Mouse (Mus musculus) intestine, embryonic 14.5 days (tissue): ENCODE measurements around the gene Popdc3. TPM values are rescaled to one million over a fixed set of nuclear protein-coding genes. Genes with fewer than 3 reads are reported as not detected.
A peak's percentile ranks its signal among the peaks of the same experiment; 100 is the strongest.
"Not testable (repeated sequence)": the region's sequence is repeated elsewhere in the genome, so short reads cannot be mapped to it uniquely, and the experiment has no call there.

Experiments used
- ATAC-seq: fragments of 200-750 bp; cut with Nextera tagmentation; replicated peaks from 2 replicates; pipeline ENCODE4 v1.8.0; 2017; ENCODE audit warnings: low read depth, moderate number of reproducible peaks, moderate TSS enrichment, moderate library complexity; ENCODE audit not compliant: low FRiP score, low TSS enrichment
- DNase-seq: peaks from one replicate; pipeline ENCODE4 v3.0.0-alpha.2; 2018; ENCODE audit warnings: low spot score
- H3K27ac ChIP-seq: fragments of 300-500 bp; sonication (generic); 2 replicates; pipeline ENCODE4 v1.5.1; 2014; ENCODE audit warnings: low read depth, mild to moderate bottlenecking, control low read depth
- H3K27me3 ChIP-seq: fragments of 300-500 bp; sonication (generic); replicated peaks from 2 replicates; pipeline ENCODE4 v1.6.1; 2014; ENCODE audit warnings: low read length, control low read depth; ENCODE audit not compliant: control insufficient read depth, insufficient read depth
- H3K36me3 ChIP-seq: fragments of 300-500 bp; sonication (generic); 2 replicates; pipeline ENCODE4 v1.6.1; 2014; ENCODE audit warnings: low read length, control low read depth; ENCODE audit not compliant: control insufficient read depth, insufficient read depth
- H3K4me1 ChIP-seq: fragments of 300-500 bp; sonication (generic); replicated peaks from 2 replicates; pipeline ENCODE4 v1.6.1; 2014; ENCODE audit warnings: low read length, control low read depth, mixed read lengths; ENCODE audit not compliant: control insufficient read depth, insufficient read depth
- H3K4me2 ChIP-seq: fragments of 300-500 bp; sonication (generic); 2 replicates; pipeline ENCODE4 v1.6.1; 2014; ENCODE audit warnings: low read length
- H3K4me3 ChIP-seq: fragments of 300-500 bp; sonication (generic); 2 replicates; pipeline ENCODE4 v1.5.1; 2014; ENCODE audit warnings: low read depth, low read length, control low read depth, mixed read lengths
- H3K9ac ChIP-seq: fragments of 300-500 bp; sonication (generic); 2 replicates; pipeline ENCODE4 v1.6.1; 2014; ENCODE audit warnings: mild to moderate bottlenecking, low read length
- H3K9me3 ChIP-seq: fragments of 300-500 bp; sonication (generic); 2 replicates; pipeline ENCODE4 v1.6.1; 2016; ENCODE audit warnings: low read length, control low read depth; ENCODE audit not compliant: control insufficient read depth
- WGBS: fragments of 180-500 bp; shearing (Covaris S2); extraction: QIAGEN DNeasy Blood & Tissue Kit; methylation state at CpG from one replicate; pipeline ENCODE4 v1.1.7; 2014; 5-methylcytosine and 5-hydroxymethylcytosine counted together
- polyA plus RNA-seq: library from polyadenylated mRNA; unstranded; fragments of >200 nt; fragmentation: Nextera tagmentation; extraction: Ambion mirVana; gene quantifications from 2 replicates; pipeline ENCODE4 v1.2.1, GENCODE M21; 2014

Popdc3 gene
- polyA plus RNA-seq, 1 experiment from 2014 or later: 0.51 TPM

DNA sequence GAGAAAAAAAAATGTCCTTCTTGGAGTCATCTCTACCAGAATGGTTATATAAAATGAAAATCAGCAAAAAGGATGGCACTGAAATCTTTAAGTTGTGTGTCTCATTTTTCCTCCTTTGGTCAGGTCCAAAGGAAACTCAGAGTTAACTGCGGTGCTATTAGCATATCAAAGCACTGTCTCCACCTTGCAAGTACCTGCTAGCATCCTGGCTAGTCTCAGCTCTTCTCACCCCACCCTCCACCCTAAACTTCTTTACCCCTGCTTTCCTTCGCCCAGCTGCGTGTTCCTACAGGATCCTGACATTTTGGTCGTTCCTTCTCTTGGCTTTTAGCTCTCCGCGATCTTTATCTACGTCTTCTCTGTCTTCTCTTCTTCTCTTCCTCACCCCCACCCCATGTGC lies 110.5 kb downstream of the Popdc3 start:
- Histone ChIP-seq H3K4me1 (0 out of 2 replicates have a peak, but pooled peaks cover 3% of the 10 kb centered on the region), H3K4me2 (no peak overlapping the region), H3K27ac (no peak overlapping the region), H3K4me3 (no peak overlapping the region), H3K27me3 (peaks cover 29% of the 10 kb centered on the region), H3K9me3 (no peaks in the 10 kb centered on the region), H3K9ac (no peak overlapping the region), H3K36me3 (no peaks in the 10 kb centered on the region)
- DNase-seq (no peak), ATAC-seq (no peak)
- 32% methylated on average over 7 of the region's 7 CpGs for WGBS

DNA sequence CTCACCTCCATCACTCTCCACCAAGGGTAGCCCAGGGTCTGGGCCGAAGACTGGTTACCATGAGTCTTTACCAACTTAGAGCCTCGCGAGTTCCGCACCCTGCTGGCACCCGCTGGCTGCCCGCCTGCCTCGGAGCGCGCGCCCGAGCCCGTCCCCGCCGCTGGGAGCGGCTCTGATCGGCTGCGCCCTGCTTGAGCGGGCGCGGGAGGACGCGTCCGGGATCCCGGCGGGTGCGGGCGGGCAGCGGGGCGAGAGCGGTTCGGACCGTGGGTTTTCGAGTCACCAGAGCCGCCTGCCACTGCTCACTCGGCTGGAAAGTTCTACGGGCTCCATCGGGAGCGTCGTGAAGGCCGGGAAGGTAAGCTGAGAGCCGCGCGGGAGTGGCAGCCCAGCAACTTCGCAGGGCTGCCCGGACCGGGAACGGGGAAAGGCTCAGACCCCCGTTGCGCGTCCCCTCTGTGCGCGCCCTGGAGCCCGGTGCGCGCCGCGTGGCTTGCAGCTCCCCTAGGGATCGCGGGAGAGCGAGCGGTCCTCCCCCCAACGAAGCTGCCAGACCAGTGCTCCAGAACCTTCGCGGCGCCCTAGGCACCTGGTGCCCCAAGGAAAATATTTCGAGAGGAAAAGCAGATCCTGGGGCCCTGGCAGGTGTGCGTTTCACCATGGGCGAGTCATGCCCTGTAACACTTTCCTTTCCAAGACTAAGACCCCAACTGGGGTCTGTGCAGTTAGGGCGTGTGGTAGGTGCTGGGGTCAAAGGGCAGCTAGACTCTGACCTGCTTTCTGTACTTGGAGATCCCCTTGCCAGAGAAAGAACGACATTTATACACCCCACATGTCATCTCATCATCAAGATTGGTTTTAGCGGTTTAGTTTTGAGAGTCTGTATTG lies 111.6 kb downstream of the Popdc3 start:
- Histone ChIP-seq H3K9ac (peak overlapping the region; percentile 10), H3K4me3 (peak overlapping the region; percentile 42), H3K4me2 (peak overlapping the region; percentile 80), H3K36me3 (no peaks in the 10 kb centered on the region), H3K4me1 (0 out of 2 replicates have a peak, but pooled peaks cover 3% of the 10 kb centered on the region), H3K27me3 (peaks cover 29% of the 10 kb centered on the region), H3K9me3 (no peaks in the 10 kb centered on the region), H3K27ac (no peak overlapping the region)
- ATAC-seq: peak; percentile 67
- peak; percentile 73 for DNase-seq
- WGBS: under 1% methylated on average over 69 of the region's 71 CpGs

DNA sequence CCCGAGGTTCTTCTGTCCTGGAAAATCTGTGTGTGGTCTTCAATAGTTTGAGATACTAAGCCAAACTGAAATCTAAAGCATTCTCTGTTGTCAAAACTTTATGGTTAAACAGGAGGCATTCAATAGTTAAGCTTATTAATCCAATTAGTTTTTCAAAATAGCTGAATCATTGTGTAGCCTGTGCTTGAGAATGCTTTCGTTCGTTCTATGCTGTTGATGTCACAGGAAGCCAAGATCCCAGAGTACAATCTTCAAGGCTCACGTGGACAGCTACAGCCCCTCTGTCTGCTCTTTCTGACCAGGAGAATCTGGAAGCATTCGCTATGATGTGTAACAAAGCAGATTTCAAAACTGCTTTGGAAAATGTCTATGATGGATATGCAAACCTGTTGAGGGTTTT lies 112.7 kb downstream of the Popdc3 start:
- no peak for DNase-seq
- Histone ChIP-seq H3K9me3 (no peaks in the 10 kb centered on the region), H3K4me3 (no peak overlapping the region), H3K4me2 (no peak overlapping the region), H3K9ac (no peak overlapping the region), H3K4me1 (0 out of 2 replicates have a peak, but pooled peaks cover 3% of the 10 kb centered on the region), H3K27me3 (peaks cover 29% of the 10 kb centered on the region), H3K36me3 (no peaks in the 10 kb centered on the region), H3K27ac (no peak overlapping the region)
- no peak for ATAC-seq
- 69% methylated on average over 5 of the region's 5 CpGs for WGBS

- not testable (repeated sequence) for H3K4me3 ChIP-seq, H3K27ac ChIP-seq, H3K9ac ChIP-seq, DNase-seq, H3K4me1 ChIP-seq, H3K9me3 ChIP-seq, H3K36me3 ChIP-seq, H3K4me2 ChIP-seq, ATAC-seq
- H3K27me3 ChIP-seq: peaks cover 29% of the 10 kb centered on the region
- 42% methylated on average over 4 of the region's 4 CpGs for WGBS
Measured at GRCm38 (mm10) chr10:45292159-45292558, 114.3 kb downstream of the Popdc3 start.

DNA sequence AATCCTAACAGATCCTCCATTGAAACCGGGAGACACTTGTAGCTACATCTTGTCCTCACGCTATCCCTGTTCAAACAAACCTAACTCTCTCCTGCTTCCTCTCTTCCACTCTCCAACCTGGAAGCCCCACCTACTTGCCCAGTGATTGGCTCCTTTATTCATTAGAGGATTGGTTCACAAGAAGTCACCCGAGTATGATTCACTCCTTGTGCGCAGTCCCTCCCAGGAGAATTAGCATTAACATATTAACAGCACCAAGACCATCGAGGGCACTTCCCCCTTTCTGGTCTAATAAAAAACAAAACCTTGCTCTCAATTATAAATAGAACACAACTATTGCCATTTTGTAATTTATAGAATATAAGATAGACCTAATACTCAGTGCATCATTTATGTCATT lies 117.2 kb downstream of the Popdc3 start:
- H3K4me1 ChIP-seq: no peaks in the 10 kb centered on the region
- no peak for ATAC-seq
- DNase-seq: no peak
- H3K36me3 ChIP-seq: no peaks in the 10 kb centered on the region
- no peak overlapping the region for H3K27ac ChIP-seq
- H3K27me3 ChIP-seq: peaks cover 11% of the 10 kb centered on the region
- no peak overlapping the region for H3K9ac ChIP-seq
- WGBS: 78% methylated on average over 5 of the region's 5 CpGs
- no peak overlapping the region for H3K4me2 ChIP-seq
- H3K9me3 ChIP-seq: no peaks in the 10 kb centered on the region
- no peak overlapping the region for H3K4me3 ChIP-seq

- ATAC-seq: no peak
- Histone ChIP-seq H3K27ac (no peak overlapping the region), H3K9me3 (no peaks in the 10 kb centered on the region), H3K36me3 (no peaks in the 10 kb centered on the region), H3K4me3 (no peak overlapping the region), H3K9ac (no peak overlapping the region), H3K4me2 (no peak overlapping the region), H3K27me3 (no peaks in the 10 kb centered on the region), H3K4me1 (no peaks in the 10 kb centered on the region)
- no peak for DNase-seq
- WGBS: 75% methylated on average over 6 of the region's 6 CpGs
Measured at GRCm38 (mm10) chr10:45298503-45298902, 120.6 kb downstream of the Popdc3 start.

GRCm38 (mm10) chr10:45299509-45299908 lies 121.6 kb downstream of the Popdc3 start:
- Histone ChIP-seq H3K36me3 (no peaks in the 10 kb centered on the region), H3K27me3 (no peaks in the 10 kb centered on the region), H3K9me3 (no peaks in the 10 kb centered on the region), H3K9ac (no peak overlapping the region), H3K4me1 (no peaks in the 10 kb centered on the region), H3K4me2 (no peak overlapping the region), H3K27ac (no peak overlapping the region), H3K4me3 (no peak overlapping the region)
- 89% methylated on average over 4 of the region's 4 CpGs for WGBS
- DNase-seq (no peak), ATAC-seq (no peak)

DNA sequence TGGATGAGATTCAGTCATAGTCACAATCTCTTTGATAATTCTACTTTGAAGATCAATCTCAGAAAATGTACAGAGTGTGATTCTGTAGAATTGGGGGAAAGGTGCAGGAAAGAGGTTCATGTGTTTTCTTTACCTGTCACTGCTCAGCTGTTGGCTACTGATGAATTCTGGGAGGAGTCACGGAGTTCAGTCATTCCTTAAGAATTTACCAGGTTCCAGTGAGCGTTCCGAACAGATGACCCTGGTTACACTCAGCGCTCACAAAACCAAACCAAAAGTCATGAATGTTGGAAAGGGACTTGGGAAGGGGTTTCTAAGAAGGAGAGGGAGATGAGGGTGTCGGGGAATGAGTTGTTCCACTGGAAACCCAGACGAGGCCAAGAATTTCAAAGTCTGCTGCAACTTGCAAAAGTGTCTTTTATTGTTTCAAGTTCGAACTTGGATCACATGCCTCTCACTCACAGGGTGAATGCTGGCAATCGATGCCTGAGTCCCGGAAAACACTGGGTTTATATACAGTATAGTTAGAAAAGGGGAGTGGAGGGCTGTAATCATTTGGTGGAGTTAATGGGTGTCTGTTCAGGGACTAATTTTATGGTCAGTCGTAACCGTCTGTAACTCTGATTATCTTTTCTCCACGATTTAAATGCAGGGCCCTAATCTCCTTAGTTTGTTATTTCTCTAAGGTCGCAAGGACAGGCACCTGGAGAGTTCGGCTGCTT lies 125.6 kb downstream of the Popdc3 start:
- Histone ChIP-seq H3K36me3 (no peaks in the 10 kb centered on the region), H3K9ac (no peak overlapping the region), H3K9me3 (no peaks in the 10 kb centered on the region), H3K27me3 (no peaks in the 10 kb centered on the region), H3K4me3 (no peak overlapping the region), H3K4me2 (no peak overlapping the region), H3K4me1 (no peaks in the 10 kb centered on the region), H3K27ac (no peak overlapping the region)
- DNase-seq (no peak), ATAC-seq (peak; percentile 47; the same call in 1 of the 2 replicates)
- WGBS: 35% methylated on average over 14 of the region's 14 CpGs
